Mouse (Mus musculus) monocyte, adult 2 months (primary cell): ENCODE measurements around the gene Cfp.

ENCODE experiments used
- DNase-seq, 2 experiments: peaks; one replicate each; pipeline ENCODE4 v3.0.0; 2022; ENCODE audit warnings: low spot score in 2 of 2, low read depth in 1 of 2

The Cfp gene

DNA sequence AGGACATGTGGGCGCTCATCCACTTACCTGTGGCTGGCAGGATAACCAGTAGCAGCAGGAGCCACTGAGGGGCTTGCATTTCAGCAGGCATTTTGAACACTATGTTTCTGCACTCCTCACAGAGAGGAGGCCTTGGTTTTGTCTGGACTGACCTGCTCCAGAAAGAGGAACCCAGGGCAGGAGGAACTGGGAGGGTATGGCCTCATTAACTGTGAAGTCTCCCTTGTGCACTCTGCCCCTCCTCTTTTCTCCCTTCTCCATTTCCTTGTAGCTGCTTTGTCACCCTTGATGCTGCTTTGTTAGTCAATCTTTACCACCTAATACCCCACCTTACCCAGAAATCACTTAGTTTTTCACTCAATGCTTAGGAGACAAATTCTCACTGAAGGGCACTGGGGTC lies at the start of gene Cfp:
Cfp (minus strand) TSS at position 192 of the 400 bp plus-strand sequence.
- DNase-seq: peak; percentile 31 to 57

DNA sequence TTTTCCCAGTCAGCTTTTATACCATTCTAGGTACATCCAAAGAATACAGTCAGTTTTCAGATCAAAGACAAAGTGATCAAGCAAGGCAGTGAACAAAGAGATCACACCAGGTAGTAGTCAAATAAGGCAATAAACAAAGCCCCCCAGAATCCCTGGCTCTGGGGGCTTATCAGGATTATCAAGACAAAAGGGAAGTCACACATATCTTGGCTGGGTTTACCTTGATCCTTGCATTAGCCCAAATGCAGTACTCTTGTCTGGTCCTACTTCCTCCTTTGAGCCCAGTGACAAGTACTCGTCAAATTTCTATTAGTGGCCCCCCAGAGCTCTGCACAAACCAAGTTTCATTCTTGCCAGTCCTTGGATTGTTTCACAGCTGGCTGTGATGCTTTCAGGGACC lies 49.5 kb upstream of the Cfp start:
- no peak for DNase-seq

DNA sequence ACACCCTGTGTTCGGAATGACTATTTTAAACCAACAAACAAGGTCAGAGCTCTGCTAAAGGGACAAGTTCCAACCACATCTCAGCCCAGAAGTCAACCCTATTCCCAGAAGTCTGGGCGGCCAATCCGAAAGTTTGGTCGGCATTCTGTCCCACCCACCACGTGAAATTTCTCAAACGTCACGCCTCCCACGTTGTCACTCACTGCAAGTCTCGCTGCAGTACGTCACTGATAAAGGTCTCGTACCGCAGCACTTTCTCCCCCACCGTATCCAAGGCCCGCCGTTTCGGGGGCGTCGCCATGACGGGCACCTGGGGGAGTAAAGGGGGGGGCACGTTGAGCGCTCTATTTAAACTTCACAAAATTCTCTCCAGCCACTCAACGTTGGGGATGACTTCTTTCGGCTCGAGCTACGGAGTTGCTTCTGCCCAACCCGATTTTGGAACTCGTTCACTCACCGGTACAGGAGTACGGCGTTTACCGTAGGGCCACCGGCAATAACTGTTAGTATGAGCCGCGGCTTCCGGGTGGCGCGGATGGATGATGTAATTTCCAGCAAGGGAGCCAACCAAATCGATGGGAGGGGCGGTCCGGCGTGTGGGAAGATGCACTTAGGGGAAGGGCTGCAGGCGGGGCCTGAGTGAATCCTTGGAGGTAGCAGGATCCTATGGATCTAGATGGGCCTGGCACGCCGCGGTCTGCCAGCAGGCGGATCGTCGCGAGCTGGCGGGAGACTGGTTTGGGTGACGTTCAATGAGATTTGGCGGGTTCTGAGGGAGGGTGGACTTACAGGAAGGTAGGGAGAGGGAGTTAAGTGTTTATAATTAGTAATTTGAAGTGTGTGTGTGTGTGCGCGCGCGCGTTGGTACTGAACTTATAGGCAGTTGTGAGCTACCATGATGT lies 30.4 kb upstream of the Cfp start, which contains the start of gene Uxt:
Uxt (minus strand) TSS at position 541 of the 902 bp plus-strand sequence.
- DNase-seq: peak; percentile 66 to 81

DNA sequence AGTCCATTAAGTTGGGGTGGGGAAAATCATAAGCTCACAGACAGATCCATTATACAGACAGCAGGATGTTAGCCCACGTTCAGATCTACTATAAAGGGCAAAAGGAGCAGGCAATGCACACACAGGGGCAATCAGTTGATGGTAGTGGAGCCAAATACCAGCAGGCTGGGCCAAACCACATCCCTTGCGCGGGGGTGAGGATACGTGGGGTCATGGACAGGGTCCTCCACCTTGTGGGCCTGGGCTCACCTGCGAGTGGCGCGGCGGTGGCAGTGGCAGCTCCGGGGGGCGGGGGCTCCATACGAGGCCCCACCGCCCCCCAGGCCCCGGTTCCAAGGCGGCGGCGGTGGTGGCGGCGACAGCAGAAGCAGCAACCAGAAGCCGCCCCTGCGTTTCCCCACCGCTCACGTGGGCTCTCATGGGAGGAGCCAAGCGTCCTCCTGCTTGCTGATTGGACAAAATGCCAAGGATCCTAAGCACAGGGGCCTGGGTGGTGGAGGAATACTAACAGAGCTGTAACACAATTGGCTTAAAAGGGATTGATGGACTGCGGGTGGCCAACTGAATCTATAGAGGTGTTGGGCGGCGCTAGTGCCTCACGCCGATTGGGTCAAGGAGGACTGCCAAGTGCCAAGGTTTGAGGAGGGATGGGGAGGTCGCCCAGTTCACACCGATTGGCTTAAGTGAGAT lies 19.0 kb upstream of the Cfp start, which contains the start of gene Elk1:
Elk1 (minus strand) TSS at position 418 of the 690 bp plus-strand sequence.
- peak; percentile 66 to 75 for DNase-seq

DNA sequence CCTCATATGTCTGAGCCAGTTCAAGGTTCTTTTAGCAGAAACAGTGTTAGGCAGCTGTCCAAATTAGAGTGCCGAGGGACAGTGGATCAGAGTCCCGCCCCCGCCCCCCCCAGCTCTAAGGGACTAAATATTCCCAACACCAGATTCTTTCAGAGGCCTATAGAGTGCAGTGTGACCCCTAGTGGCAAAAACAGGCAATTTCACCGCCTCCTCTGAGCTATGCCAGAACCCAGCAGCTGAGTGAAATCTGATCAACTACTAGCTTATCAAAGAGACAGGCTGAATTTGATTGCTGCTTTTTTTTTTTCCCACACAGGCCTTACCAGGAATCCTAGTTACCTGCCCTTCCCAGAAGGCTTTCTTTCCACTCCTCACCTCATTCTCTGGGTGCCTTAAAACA lies 14.7 kb upstream of the Cfp start:
- no peak for DNase-seq

DNA sequence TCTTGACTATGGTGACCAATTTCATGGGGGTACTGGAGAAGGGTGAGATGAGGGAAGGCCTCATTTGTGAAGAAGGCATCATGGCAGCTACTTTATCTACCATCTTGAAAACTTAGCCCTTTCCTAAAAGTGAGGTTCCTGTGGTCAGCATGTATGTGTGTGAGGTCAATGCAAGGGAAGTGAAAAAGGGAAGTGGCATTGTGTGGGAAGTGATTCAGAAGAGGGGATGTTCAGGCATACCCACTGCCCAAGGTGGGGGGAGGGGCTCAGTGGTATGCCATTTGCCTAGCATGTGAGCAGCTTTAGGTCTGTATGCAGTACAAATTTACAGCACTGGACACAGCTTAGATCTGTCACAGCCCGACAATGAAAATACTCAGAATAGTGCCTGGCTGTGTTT lies 608 bp upstream of the Cfp start:
- DNase-seq: peak; percentile 30 to 55

DNA sequence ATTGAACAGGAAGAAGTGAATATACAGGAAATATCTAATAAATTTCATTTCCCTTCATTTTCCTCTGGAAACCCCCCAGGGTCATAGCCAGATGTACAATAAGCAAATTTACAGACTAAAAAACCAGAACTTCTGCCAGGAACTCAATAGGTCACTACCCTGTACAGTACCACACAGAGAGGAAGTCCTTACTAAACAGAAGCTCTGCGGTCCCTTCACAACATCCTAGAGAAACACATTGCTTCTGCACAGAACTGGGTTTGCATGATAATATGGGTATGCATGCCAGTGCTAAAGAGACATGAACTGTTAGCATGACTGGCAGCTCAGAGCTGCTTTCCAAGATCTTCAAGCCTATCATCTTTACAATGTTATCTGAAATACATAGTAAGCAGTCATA lies 1.5 kb downstream of the Cfp start:
- DNase-seq: no peak

DNA sequence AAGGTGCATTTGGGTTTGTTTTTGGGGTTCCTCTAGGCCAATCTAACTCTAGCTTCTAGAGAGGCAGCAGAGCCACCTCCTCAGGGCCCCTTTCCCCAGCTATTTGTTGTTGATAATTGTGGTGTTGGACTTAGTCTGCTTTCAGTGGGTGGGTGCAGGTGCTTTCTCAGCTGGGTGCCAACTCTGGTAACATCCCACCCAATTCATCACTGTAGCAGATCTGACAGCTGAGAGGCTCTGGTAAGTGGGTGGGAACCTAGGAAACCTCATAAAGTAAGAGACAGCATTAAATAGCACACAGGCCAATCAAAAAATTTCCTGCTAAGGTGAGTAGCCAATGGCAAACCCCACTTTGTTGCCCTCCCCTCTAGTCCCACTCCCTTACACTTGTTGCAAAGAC lies 6.4 kb downstream of the Cfp start:
- DNase-seq: no peak

DNA sequence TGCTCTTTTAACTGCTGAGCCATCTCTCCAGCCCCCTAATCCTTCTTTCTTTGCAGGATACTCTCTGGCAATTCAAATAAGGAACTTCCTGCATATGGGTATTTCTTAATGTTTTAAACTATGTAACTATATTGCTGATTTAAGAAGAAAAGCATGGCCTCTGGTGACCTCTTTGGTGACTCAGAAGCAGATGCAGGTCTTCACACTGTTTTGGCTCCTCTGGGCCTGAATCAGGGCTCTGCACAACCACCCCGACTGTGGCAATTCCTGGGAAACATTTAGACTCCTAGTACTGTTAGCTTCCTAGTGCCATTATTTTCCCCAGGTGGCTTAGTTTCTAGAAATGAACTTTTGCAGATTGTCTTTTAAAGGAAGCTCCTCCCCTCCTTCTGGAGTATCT lies 7.8 kb downstream of the Cfp start:
- DNase-seq: no peak

DNA sequence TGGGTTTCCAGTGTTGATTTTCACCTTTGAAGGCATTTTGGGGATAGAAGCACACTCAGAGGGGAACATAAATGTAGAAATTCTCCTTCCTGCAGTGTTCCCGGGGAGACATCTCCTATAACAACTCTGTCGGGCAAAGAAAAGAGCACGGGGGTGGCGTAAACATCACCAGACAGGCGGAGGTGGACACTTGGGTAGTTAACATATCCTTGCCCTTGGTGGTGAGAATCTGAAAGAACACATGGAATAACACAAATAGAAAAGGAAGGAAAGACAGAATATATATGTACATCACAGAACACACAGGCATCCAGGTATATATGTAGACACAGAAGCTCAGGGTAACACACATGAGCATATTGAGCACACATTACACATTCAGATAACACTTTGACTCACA lies 10.0 kb downstream of the Cfp start:
- no peak for DNase-seq

DNA sequence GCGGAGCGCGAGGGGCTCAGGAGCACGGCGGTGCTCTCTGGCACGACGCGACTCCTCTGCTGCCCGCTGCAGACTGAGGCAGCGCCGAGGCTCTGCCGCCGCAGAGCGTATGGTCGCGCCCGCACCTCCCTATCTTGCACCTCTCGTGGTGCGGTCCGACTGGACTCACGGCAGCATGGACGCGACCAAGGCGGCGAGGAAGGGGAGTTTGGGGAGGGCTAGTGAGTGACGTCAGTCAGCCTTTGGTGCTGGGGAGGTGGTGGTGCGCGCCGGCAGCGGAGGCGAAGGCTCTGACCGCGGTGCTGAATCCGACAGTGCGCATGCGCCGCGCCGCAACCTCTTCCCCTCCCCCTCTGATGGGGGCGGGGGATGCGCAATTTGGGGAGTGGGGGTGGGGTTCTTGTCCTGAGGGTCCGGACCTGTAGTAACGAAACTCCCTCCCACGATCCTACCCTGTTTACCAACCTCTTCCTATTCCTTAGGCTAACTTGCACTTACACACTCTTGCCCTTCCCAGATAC lies 10.5 kb downstream of the Cfp start, which contains the start of gene Syn1:
Syn1 (minus strand) TSS at position 161 of the 521 bp plus-strand sequence.
- peak; percentile 14 to 42 for DNase-seq

DNA sequence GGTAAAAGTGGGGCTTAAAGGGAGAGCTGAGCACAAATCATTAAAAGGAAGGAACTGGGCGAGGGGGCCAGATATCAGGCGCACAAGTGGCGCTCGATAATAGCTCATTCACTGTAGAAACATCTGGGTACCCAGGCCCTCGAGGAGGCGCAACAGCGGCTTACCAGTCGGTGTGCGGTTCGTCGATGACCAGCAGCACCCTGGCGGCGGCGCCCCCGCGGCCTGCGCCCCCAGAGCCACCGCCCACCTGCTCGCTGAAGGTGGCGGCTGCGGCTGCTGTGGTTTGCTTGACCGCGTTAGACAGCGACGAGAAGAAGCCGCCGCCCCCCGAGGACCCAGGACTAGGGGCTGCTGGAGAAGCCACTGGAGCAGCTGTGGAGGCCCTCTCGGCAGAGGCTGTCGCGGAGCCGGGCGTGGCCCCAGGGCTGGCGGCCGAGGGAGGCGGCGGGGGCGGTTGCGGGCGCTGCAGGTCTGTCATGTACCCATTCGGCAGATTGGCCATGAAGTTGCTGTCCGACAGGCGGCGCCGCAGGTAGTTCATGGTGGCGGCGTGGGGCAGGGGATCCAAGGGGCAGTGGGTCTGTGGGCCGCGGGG lies 11.0 kb downstream of the Cfp start:
- no peak for DNase-seq

DNA sequence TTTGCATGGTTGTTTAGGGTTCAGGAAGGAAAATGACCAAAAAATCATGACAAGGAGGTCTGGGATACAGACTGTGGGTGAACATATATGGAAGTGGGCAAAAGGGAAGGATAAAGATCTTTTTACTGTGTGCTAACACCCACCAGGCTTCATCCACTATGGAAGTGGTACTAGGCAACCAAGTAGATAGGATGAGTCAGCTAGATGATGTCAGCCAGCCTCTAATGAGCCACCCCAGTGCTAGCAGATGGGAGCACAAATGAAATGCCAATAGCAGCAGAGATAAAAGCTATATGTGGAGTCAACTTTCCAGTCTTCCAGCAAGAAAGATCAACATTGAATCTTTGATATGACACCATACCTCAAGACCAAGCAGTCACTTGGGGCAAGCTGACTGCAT lies 16.3 kb downstream of the Cfp start:
- no peak for DNase-seq

DNA sequence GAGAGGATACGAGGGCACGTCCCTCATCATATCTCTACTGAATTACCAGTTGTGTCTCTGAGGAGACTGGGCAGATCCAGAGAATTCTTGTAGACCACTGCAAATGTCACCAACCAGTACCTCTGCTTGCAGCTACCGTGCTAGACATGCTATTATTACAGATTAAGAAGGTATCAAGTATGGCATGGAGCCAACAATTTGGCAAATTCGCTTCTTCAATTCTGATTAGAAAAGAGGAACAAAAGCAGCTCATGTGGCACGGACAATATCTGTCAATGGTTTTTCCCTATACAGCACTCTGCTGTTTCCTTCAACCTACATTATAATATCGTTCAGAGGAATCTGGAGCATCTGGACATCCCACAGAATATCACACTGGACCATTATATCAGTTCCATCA lies 17.6 kb downstream of the Cfp start:
- no peak for DNase-seq

DNA sequence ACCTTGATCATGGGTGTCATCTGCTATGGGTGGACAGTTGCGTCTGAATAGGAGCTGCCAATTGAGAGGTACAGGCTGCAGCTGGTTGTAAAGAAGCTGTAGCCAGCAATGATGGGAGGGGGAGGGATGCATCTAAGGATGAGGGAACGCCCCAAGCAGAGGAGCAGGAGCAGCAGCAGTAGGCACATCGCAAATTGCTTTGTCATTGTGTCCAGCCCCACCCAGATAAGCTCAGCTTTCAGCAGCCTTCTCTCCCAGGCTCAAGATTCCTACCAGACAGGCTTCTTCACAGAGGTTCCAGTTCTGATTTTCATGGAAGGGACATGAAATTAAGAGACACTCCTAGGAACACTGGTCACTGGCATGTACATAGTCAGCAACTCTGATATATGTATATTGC lies 21.3 kb downstream of the Cfp start:
- DNase-seq: no peak
